Mouse (Mus musculus) midbrain, embryonic 15.5 days (tissue): ENCODE data around the gene Ugt1a8. TPM values are rescaled to one million over a fixed set of nuclear protein-coding genes. Genes with fewer than 3 reads are reported as not detected.

Experiments used
- ATAC-seq: fragments of 200-750 bp; cut with Nextera tagmentation; replicated peaks from 2 replicates; pipeline ENCODE4 v1.8.0; 2017; ENCODE audit warnings: moderate TSS enrichment
- H3K27ac ChIP-seq: fragments of 300-500 bp; sonication (generic); 2 replicates; pipeline ENCODE4 v1.5.1; 2015; ENCODE audit warnings: mild to moderate bottlenecking, inconsistent platforms
- H3K27me3 ChIP-seq: fragments of 300-500 bp; sonication (generic); replicated peaks from 2 replicates; pipeline ENCODE4 v1.6.1; 2015; ENCODE audit warnings: inconsistent platforms
- H3K36me3 ChIP-seq: fragments of 300-500 bp; sonication (generic); replicated peaks from 2 replicates; pipeline ENCODE4 v1.6.1; 2015; ENCODE audit warnings: inconsistent platforms
- H3K4me1 ChIP-seq: fragments of 300-500 bp; sonication (generic); 2 replicates; pipeline ENCODE4 v1.6.1; 2015; ENCODE audit warnings: inconsistent platforms
- H3K4me2 ChIP-seq: fragments of 300-500 bp; sonication (generic); 2 replicates; pipeline ENCODE4 v1.6.1; 2015; ENCODE audit warnings: inconsistent platforms, mild to moderate bottlenecking, moderate library complexity
- H3K4me3 ChIP-seq: fragments of 300-500 bp; sonication (generic); 2 replicates; pipeline ENCODE4 v1.5.1; 2015; ENCODE audit warnings: mild to moderate bottlenecking, inconsistent platforms
- H3K9ac ChIP-seq: fragments of 300-500 bp; sonication (generic); 2 replicates; pipeline ENCODE4 v1.6.1; 2015; ENCODE audit warnings: mild to moderate bottlenecking, inconsistent platforms
- H3K9me3 ChIP-seq: fragments of 300-500 bp; sonication (generic); 2 replicates; pipeline ENCODE4 v1.6.1; 2016; ENCODE audit warnings: inconsistent platforms
- WGBS: fragments of 180-500 bp; shearing (Covaris S2); methylation state at CpG from one replicate; pipeline ENCODE4 v1.1.7; 2015; ENCODE audit warnings: mixed read lengths; 5-methylcytosine and 5-hydroxymethylcytosine counted together
- polyA plus RNA-seq: library from polyadenylated mRNA; unstranded; fragments of >200 nt; fragmentation: Nextera tagmentation; extraction: Ambion mirVana; gene quantifications from 2 replicates; pipeline ENCODE4 v1.2.1, GENCODE M21; 2015

Ugt1a8 gene
- polyA plus RNA-seq, 1 experiment from 2014 or later, result not detected

DNA sequence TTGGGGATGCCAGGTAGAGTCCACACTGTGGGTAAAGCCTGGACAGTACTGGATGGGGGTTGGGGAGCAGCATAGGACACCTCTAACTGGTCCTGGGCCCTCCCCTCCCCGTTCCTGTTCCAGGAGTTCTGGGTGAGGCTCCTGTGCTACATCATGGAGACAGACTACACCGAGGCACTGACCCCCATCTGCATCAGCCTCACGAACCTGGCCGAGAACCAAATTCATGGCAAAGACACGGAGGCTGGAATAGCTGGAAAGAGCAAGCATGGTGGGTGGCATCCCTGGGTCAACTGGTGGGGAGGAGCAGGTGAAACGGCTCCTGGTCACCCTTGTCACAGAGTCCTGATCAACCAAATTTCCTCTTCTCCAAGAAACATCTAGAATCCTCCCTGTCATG is 151.2 kb downstream of the Ugt1a8 start:
- Histone ChIP-seq H3K9ac (no peak overlapping the region), H3K27ac (no peak overlapping the region), H3K4me1 (no peaks in the 10 kb centered on the region), H3K9me3 (peaks cover 91% of the 10 kb centered on the region), H3K27me3 (no peaks in the 10 kb centered on the region), H3K4me3 (no peak overlapping the region), H3K36me3 (no peaks in the 10 kb centered on the region), H3K4me2 (no peak overlapping the region)
- no peak for ATAC-seq
- WGBS, result 77% methylated on average over 6 of the region's 6 CpGs

DNA sequence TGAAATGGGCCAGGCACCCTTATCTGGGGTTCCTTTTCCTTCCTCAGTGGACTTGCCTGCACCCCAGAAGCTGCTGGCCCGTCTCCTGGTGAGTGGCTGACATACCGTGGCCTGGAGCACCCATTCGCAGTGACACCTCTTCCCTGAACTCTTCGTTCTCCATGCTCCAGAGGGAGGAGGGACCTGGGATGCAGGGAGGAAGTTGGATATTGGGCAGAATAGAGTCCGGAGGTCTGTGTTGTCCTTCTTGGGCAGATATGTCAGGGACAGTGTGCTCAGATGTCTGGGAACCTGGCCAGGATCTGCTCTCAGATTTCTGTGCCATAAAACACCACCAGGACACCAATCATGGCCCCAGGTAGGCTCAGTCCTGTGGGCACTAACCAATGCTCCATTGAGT is 152.5 kb downstream of the Ugt1a8 start:
- H3K4me1 ChIP-seq, result no peaks in the 10 kb centered on the region
- no peak overlapping the region for H3K9ac ChIP-seq
- no peak overlapping the region for H3K4me3 ChIP-seq
- H3K27ac ChIP-seq, result no peak overlapping the region
- H3K9me3 ChIP-seq, result peaks cover 91% of the 10 kb centered on the region
- 76% methylated on average over 5 of the region's 5 CpGs for WGBS
- no peak for ATAC-seq
- H3K27me3 ChIP-seq, result no peaks in the 10 kb centered on the region
- H3K36me3 ChIP-seq, result no peaks in the 10 kb centered on the region
- no peak overlapping the region for H3K4me2 ChIP-seq

DNA sequence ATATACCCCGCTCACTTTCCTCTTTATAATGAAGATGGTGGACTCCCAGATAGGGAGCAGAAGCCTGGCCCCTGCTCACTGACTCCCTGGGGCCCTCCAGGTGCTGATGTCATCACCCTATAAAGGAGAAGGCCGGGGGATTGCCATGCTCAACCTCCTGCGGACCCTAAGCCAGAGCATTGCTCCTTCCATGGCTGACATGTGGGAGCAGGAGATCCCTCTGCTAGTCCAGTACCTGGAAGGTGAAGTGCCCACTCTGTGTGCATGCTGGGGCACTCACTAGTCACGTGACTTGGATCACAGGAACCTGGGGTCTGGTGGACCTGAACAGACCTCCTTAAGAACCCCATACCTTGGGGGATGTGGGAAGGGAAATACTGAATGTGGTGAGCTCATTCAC is 153.0 kb downstream of the Ugt1a8 start:
- 71% methylated on average over 4 of the region's 4 CpGs for WGBS
- no peaks in the 10 kb centered on the region for H3K4me1 ChIP-seq
- peak; percentile 4; the same call in 1 of the 2 replicates for ATAC-seq
- H3K4me3 ChIP-seq, result no peak overlapping the region
- no peak overlapping the region for H3K4me2 ChIP-seq
- no peaks in the 10 kb centered on the region for H3K27me3 ChIP-seq
- H3K27ac ChIP-seq, result no peak overlapping the region
- no peak overlapping the region for H3K9ac ChIP-seq
- peaks cover 91% of the 10 kb centered on the region for H3K9me3 ChIP-seq
- H3K36me3 ChIP-seq, result no peaks in the 10 kb centered on the region

DNA sequence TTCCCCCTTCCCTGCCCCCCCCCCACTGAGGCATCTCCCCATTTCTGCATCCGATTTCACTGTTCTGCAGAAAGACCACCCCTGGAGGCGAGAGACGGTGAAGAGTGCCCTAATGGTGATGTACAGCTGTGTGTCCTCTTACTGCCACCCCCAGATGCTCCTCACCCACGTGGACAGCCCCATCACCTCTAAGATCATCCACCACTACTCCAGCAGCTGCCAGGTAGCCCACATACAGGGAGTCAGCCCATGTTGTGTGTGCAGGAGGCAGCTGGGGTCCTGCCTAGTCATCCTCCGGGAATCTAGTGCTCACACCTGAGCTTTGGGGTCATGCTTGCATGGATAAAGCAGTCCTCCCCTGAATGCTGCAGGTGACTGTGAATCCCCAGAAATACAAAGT is 156.2 kb downstream of the Ugt1a8 start:
- Histone ChIP-seq H3K4me2 (no peak overlapping the region), H3K9ac (no peak overlapping the region), H3K4me3 (no peak overlapping the region), H3K27me3 (no peaks in the 10 kb centered on the region), H3K27ac (no peak overlapping the region), H3K9me3 (peaks cover 89% of the 10 kb centered on the region), H3K36me3 (no peaks in the 10 kb centered on the region), H3K4me1 (no peaks in the 10 kb centered on the region)
- 65% methylated on average over 5 of the region's 5 CpGs for WGBS
- ATAC-seq, result no peak

DNA sequence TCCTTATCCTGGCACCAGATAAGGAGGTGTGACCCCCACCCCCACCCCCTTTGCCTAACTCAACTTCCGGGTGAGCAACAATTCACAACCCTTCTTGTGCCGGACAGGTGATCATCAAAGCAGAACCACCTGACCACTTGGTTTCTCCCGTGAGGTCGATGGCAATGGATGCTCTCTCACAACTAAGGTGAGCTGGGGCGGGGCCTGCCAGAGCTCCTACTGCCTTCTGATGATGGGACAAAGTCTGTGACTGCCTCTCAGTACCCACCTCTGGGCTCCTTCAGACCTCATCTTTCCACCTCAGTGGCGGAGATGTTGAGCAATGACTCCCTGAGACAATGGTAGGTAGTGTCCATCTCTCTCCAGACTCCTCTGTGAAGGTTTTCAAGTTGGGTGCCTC is 158.3 kb downstream of the Ugt1a8 start:
- Histone ChIP-seq H3K9ac (no peak overlapping the region), H3K4me2 (no peak overlapping the region), H3K4me1 (no peaks in the 10 kb centered on the region), H3K27me3 (no peaks in the 10 kb centered on the region), H3K27ac (no peak overlapping the region), H3K4me3 (no peak overlapping the region), H3K9me3 (peaks cover 86% of the 10 kb centered on the region), H3K36me3 (no peaks in the 10 kb centered on the region)
- WGBS, result 78% methylated on average over 6 of the region's 6 CpGs
- ATAC-seq, result no peak

DNA sequence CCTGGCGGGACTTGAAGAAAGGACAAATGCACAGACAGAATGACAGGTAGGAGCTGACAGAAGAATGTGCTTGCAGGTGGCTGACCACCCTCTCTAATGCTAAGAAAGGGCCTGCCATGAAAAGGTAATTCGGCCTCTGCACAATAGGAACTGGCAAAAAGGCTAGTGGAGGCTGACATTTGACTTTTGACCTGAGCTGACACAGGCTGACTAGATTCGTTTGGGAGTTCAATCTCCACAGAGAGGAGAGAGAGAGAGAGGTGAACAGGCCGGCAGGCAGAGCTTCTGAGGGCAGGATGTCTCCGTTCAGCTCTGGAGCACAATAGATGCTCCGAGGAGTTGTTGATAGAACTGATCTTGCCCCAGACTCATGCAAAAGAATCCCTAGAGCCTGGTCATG is 158.8 kb downstream of the Ugt1a8 start:
- WGBS, result 47% methylated on average over 6 of the region's 6 CpGs
- H3K9ac ChIP-seq, result no peak overlapping the region
- H3K27me3 ChIP-seq, result no peaks in the 10 kb centered on the region
- no peak for ATAC-seq
- H3K9me3 ChIP-seq, result peaks cover 82% of the 10 kb centered on the region
- no peak overlapping the region for H3K4me3 ChIP-seq
- no peaks in the 10 kb centered on the region for H3K36me3 ChIP-seq
- H3K4me1 ChIP-seq, result no peaks in the 10 kb centered on the region
- H3K27ac ChIP-seq, result no peak overlapping the region
- no peak overlapping the region for H3K4me2 ChIP-seq

DNA sequence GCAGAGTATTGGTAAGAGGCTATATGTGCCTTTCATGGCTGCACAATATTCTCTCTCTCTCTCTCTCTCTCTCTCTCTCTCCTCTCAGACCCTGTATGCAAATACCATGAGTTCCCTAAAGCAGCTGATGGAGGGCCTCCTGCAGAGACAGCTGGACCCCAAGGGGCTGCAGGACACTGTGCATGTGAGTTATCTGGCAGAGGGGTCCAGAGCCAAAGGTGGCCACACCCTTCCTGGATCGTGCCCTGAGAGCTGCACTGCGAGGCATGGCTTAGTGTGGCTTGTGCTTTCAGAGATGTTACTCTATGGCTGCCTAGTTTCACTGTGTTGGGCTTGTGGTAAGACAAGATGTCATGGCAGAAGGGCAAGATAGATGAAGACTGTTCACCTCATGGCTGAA is 160.0 kb downstream of the Ugt1a8 start:
- Histone ChIP-seq H3K9me3 (peaks cover 78% of the 10 kb centered on the region), H3K27me3 (no peaks in the 10 kb centered on the region), H3K4me2 (no peak overlapping the region), H3K4me3 (no peak overlapping the region), H3K36me3 (no peaks in the 10 kb centered on the region), H3K4me1 (no peaks in the 10 kb centered on the region), H3K27ac (no peak overlapping the region), H3K9ac (no peak overlapping the region)
- ATAC-seq, result no peak
- WGBS, result 54% methylated on average over 2 of the region's 2 CpGs

DNA sequence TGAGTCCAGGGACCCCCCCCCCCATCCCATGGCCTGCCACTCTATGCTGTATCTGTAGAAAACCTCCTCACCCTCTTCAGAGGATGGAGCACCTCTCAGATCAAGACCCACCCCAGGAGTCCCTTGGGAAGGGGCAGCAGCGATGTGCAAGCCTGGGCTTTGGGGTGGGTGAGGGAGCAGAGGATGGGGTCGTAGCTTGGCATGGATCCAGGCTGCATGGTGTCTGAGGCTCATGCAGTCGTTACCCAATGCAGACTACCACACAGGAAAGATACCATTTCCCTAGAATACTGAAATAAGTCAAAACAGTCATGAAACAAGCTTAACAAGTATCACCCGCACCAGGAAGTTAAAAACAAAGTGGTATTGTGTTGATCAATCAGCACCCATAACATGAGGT is 161.0 kb downstream of the Ugt1a8 start:
- no peaks in the 10 kb centered on the region for H3K4me1 ChIP-seq
- 75% methylated on average over 4 of the region's 4 CpGs for WGBS
- peaks cover 74% of the 10 kb centered on the region for H3K9me3 ChIP-seq
- no peak overlapping the region for H3K4me3 ChIP-seq
- no peaks in the 10 kb centered on the region for H3K36me3 ChIP-seq
- H3K4me2 ChIP-seq, result no peak overlapping the region
- no peak overlapping the region for H3K27ac ChIP-seq
- H3K9ac ChIP-seq, result no peak overlapping the region
- no peak for ATAC-seq
- H3K27me3 ChIP-seq, result no peaks in the 10 kb centered on the region

DNA sequence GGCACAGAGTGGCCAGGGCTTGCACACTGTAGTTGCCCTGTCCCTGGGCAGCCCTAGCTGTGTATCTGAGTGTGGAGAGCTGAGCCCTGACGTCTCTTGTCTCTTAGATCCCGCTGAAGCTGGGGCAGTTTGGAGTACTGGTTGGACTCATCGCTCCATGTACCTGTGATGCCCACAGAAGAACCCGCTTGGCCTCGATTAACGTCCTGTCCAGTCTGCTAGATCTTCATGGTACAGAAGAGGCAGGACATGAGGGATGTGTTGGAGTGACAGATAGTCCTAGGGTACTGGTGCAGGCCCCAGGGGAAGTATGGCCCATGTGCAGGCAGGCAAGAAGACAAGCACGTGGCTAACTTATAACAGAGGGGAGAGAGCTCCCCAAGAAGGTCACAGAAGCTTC is 162.0 kb downstream of the Ugt1a8 start:
- Histone ChIP-seq H3K36me3 (no peaks in the 10 kb centered on the region), H3K27me3 (no peaks in the 10 kb centered on the region), H3K4me1 (no peaks in the 10 kb centered on the region), H3K9ac (no peak overlapping the region), H3K9me3 (peaks cover 65% of the 10 kb centered on the region), H3K4me2 (no peak overlapping the region), H3K27ac (no peak overlapping the region), H3K4me3 (no peak overlapping the region)
- WGBS, result 78% methylated on average over 7 of the region's 7 CpGs
- no peak for ATAC-seq

DNA sequence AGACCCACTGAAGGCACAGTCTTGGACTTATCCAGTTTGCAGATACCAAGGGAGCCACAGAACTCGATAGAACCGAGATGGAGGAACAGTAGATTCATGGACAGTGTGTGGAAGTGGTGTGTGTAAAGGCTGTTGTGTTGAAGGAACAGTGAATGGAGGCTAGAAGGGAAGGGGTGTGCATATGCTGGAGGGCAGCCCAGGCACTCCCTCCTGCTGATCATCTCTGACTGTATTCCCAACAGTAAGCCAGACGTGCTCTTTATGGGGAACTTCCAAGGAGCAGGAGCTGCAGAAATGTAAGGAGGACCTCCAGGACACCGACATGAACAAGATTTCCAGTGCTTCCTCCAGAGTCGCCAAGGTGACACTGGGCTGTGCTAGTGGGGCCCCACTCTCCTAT is 162.4 kb downstream of the Ugt1a8 start:
- Histone ChIP-seq H3K9ac (no peak overlapping the region), H3K4me3 (no peak overlapping the region), H3K4me1 (no peaks in the 10 kb centered on the region), H3K27me3 (no peaks in the 10 kb centered on the region), H3K9me3 (peaks cover 65% of the 10 kb centered on the region), H3K4me2 (no peak overlapping the region), H3K27ac (no peak overlapping the region), H3K36me3 (no peaks in the 10 kb centered on the region)
- ATAC-seq, result no peak
- WGBS, result 83% methylated on average over 5 of the region's 5 CpGs

DNA sequence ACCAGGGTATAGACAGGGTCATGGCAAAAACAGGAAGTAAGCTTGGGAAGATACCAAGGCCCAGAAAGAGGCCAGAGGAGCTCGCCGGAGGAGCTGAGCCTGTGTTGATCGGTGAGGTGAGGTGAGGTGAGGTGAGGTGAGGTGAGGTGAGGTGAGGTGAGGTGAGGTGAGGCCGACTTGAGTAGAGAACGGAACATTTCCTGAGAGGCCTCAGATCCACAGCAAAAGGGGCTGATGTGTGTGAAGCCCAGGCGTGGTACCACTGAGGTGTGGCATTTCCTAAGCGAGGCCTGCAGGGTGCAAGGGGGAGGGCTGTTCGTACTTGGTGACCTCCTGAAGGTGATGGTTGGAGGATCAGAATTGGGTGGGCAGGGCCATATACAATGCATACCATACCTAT is 165.5 kb downstream of the Ugt1a8 start:
- H3K4me2 ChIP-seq, result no peak overlapping the region
- H3K27me3 ChIP-seq, result no peaks in the 10 kb centered on the region
- no peaks in the 10 kb centered on the region for H3K36me3 ChIP-seq
- H3K9me3 ChIP-seq, result peaks cover 52% of the 10 kb centered on the region
- ATAC-seq, result no peak
- no peak overlapping the region for H3K4me3 ChIP-seq
- WGBS, result 75% methylated on average over 8 of the region's 8 CpGs
- no peaks in the 10 kb centered on the region for H3K4me1 ChIP-seq
- H3K9ac ChIP-seq, result no peak overlapping the region
- no peak overlapping the region for H3K27ac ChIP-seq

DNA sequence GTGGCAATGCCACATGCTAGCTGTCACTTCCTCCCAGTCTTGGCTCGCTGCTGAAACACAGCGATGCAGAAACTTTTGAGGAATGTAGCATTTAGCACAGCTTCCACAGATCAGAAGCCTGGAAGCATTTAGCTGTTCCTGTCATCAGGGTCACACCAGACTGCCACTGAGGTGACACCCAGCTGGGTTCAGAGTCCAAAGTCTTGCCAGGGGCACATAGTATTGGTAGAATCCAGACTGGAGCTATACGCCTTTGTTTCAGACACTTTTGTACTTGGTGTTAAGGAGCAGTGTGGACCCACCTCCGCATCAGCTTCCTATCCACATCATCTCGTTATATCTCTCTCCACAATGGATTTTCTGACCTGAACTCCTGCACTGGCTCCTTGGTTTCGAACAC is 165.9 kb downstream of the Ugt1a8 start:
- no peaks in the 10 kb centered on the region for H3K36me3 ChIP-seq
- H3K4me1 ChIP-seq, result no peaks in the 10 kb centered on the region
- H3K9me3 ChIP-seq, result peaks cover 47% of the 10 kb centered on the region
- no peak for ATAC-seq
- 72% methylated on average over 6 of the region's 6 CpGs for WGBS
- H3K4me3 ChIP-seq, result no peak overlapping the region
- no peak overlapping the region for H3K4me2 ChIP-seq
- no peaks in the 10 kb centered on the region for H3K27me3 ChIP-seq
- H3K27ac ChIP-seq, result no peak overlapping the region
- H3K9ac ChIP-seq, result no peak overlapping the region

DNA sequence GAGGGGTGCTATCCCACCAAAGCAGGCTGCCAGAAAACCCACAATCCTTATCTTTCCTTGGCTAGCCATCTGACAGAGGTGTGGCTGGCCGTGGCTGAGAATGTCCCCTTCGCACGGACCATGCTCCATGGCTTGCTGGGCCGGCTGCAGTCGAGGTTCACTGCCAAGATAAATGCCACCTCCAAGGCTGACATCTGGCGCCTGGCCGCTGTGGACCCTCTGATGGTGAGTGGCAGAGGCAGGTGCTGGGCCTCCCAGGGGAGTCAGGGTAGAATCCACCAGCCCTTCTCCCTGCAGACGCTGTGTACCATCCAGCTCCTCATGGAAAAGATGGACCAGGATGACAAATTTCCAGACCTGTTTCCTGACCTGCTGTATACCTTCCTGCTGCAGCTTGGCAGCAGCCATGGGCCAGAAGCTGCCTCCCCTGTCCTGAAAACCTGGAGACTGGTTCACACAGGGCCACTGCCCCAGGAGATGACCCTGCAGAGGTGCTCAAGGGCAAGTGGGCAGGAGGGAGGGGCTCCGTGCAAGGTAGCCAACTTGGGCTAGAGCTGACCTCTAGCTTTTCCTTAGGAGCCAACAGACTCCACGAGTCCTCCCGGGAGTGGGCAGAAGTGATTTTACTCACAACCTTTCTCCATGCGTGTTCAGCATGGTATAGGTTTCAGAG is 167.3 kb downstream of the Ugt1a8 start:
- 88% methylated on average over 12 of the region's 12 CpGs for WGBS
- Histone ChIP-seq H3K27ac (no peak overlapping the region), H3K9ac (no peak overlapping the region), H3K36me3 (no peaks in the 10 kb centered on the region), H3K4me3 (no peak overlapping the region), H3K4me2 (no peak overlapping the region), H3K9me3 (peaks cover 37% of the 10 kb centered on the region), H3K4me1 (no peaks in the 10 kb centered on the region), H3K27me3 (no peaks in the 10 kb centered on the region)
- no peak for ATAC-seq
